Mouse (Mus musculus) liver, embryonic 14.5 days (tissue): ENCODE measurements at regions not wholly inside any gene's neighbourhood (a gene's known extent, or its start where the extent isn't known, plus 50 kb on each side); places are given as distances from the start of the nearest gene placed in this dataset.

Source experiments
- ATAC-seq: fragments of 200-750 bp; cut with Nextera tagmentation; 2 replicates; pipeline ENCODE4 v1.8.0; 2017; ENCODE audit warnings: moderate number of reproducible peaks, mild to moderate bottlenecking, moderate library complexity; ENCODE audit not compliant: insufficient read depth
- DNase-seq, 3 experiments: peaks; one replicate each; pipeline ENCODE4 v3.0.0-alpha.2; 2012 to 2013; ENCODE audit warnings: low read depth in 3 of 3, low spot score in 3 of 3
- H3K27ac ChIP-seq: fragments of 300-500 bp; sonication (generic); 2 replicates; pipeline ENCODE4 v1.5.1; 2014; ENCODE audit warnings: moderate library complexity, mild to moderate bottlenecking, control low read depth, inconsistent platforms
- H3K27me3 ChIP-seq: fragments of 300-500 bp; sonication (generic); 2 replicates; pipeline ENCODE4 v1.6.1; 2014; ENCODE audit warnings: mild to moderate bottlenecking, low read length, moderate library complexity; ENCODE audit not compliant: control insufficient read depth, insufficient read depth
- H3K36me3 ChIP-seq: fragments of 300-500 bp; sonication (generic); replicated peaks from 2 replicates; pipeline ENCODE4 v1.6.1; 2014; ENCODE audit warnings: low read depth; ENCODE audit not compliant: control insufficient read depth, insufficient read depth
- H3K4me1 ChIP-seq, 2 experiments: fragments of 200-500 bp in 1 of 2; fragments of 300-500 bp in 1 of 2; sonication (generic) in 1 of 2; replicated peaks; 2 replicates each; pipeline ENCODE4 v1.6.1; 2012 to 2014; ENCODE audit warnings: antibody characterized with exemption in 1 of 2, inconsistent platforms in 1 of 2, low read length in 1 of 2; ENCODE audit not compliant: control insufficient read depth in 2 of 2, insufficient read depth in 2 of 2
- H3K4me2 ChIP-seq: fragments of 300-500 bp; sonication (generic); 2 replicates; pipeline ENCODE4 v1.6.1; 2014; ENCODE audit warnings: low read depth, mild to moderate bottlenecking, control low read depth, moderate library complexity
- H3K4me3 ChIP-seq, 2 experiments: fragments of 200-500 bp in 1 of 2; fragments of 300-500 bp in 1 of 2; sonication (generic) in 1 of 2; 2 replicates each; pipeline ENCODE4 v1.5.1; 2012 to 2014; ENCODE audit warnings: low read depth in 2 of 2, low read length in 2 of 2, mild to moderate bottlenecking in 2 of 2, control low read depth in 1 of 2, inconsistent platforms in 1 of 2, moderate library complexity in 1 of 2; ENCODE audit not compliant: insufficient read depth in 1 of 2
- H3K9ac ChIP-seq: fragments of 300-500 bp; sonication (generic); replicated peaks from 2 replicates; pipeline ENCODE4 v1.6.1; 2014; ENCODE audit warnings: mild to moderate bottlenecking, control low read depth, moderate library complexity
- H3K9me3 ChIP-seq: fragments of 300-500 bp; sonication (generic); 2 replicates; pipeline ENCODE4 v1.6.1; 2016; ENCODE audit warnings: low read length, mixed read lengths; ENCODE audit not compliant: control insufficient read depth
- CTCF ChIP-seq: IDR thresholded peaks from 2 replicates; pipeline ENCODE4 v1.5.1; 2016; ENCODE audit warnings: antibody characterized with exemption, low read depth, control low read depth
- EP300 ChIP-seq: IDR thresholded peaks from 2 replicates; pipeline ENCODE4 v1.6.1; 2016; ENCODE audit warnings: antibody characterized with exemption, low read depth
- WGBS: fragments of 180-500 bp; shearing (Covaris S2); extraction: QIAGEN DNeasy Blood & Tissue Kit; methylation state at CpG from one replicate; pipeline ENCODE4 v1.1.7; 2014; ENCODE audit not compliant: insufficient replicate concordance; 5-methylcytosine and 5-hydroxymethylcytosine counted together

DNA sequence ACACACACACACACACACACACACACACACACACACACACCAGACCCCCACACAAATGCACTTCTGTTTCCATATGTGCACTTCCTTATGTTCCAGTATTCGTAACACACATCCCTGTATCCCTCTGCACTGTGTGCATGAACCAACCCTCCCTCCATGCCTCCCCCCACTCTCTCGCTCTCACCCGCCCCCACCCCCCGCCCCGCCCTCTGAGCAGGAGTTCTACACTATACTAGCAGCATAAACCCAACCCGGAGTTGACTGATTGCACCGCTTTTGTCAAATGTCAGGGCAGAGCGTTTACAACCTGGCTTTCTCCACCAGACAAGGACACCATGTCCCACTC lies 81.5 kb upstream of the Zmiz1 start:
- peak overlapping the region in 1 of 2 experiments; percentile 46; a peak in 2 of 4 replicates for H3K4me3 ChIP-seq
- DNase-seq (no peak), ATAC-seq (0 out of 2 replicates have a peak, but pooled peaks have one; percentile 27)
- H3K36me3 ChIP-seq: no peaks in the 10 kb centered on the region
- H3K4me1 ChIP-seq: peaks cover 0 to 10% of the 10 kb centered on the region in 2 experiments; a peak in 2 of 4 replicates
- WGBS: 14% methylated on average over 8 of the region's 8 CpGs
- H3K9ac ChIP-seq: no peak overlapping the region
- H3K27me3 ChIP-seq: peaks cover 22% of the 10 kb centered on the region
- H3K9me3 ChIP-seq: no peaks in the 10 kb centered on the region
- H3K27ac ChIP-seq: no peak overlapping the region
- H3K4me2 ChIP-seq: peak overlapping the region; percentile 59
- no peak for TF ChIP-seq EP300
- TF ChIP-seq CTCF: no peak

DNA sequence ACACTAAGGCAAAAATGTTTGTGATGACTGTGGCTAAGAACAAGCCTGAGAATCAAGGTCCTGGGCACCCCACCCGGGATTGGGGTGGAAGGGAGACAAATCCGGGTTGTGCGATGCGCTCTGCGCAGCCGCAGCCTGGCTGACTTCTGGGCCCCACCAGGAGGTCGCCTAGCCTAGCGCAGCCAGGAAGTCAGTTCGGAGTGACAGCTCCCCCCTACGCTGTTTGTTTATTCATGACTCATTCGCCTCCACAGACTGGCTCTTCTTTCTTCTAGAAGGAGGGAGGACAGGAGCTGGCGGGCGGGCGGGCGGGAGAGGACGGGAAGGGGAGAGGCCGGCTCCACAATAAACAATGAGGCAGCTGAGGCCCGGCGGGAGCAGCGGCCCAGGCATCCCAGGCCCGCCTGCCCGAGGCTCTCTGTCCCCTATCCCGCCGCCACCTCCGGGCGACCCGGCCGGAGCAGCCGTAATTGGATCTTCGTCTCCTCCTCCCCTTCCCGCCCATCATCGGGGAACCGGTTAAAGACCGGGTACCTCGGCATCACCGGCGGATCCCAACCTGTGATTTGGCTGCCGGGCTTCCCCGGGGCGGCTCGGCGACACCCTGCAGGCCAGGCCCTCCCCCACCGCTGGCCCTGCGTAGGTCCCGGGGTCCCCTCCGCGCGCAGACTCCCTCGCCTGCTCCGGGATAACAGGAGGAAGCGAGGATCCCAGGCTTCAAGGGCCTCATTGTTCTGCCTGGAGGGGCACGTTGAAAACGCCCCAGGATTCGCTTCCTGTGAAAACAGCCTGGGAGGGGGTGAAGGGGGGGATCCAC lies 80.9 kb upstream of the Zmiz1 start:
- no peaks in the 10 kb centered on the region for H3K36me3 ChIP-seq
- peaks cover 22% of the 10 kb centered on the region for H3K27me3 ChIP-seq
- TF ChIP-seq CTCF (no peak), EP300 (no peak)
- peaks cover 0 to 10% of the 10 kb centered on the region in 2 experiments; a peak in 2 of 4 replicates for H3K4me1 ChIP-seq
- ATAC-seq (peak; percentile 77), DNase-seq (peak in 1 of 3 experiments; percentile 30)
- whole genome bisulfite sequencing: under 1% methylated on average over 53 of the region's 54 CpGs
- no peaks in the 10 kb centered on the region for H3K9me3 ChIP-seq
- H3K4me2 ChIP-seq: peak overlapping the region; percentile 59
- no peak overlapping the region; the same call in 1 of the 2 replicates for H3K9ac ChIP-seq
- H3K27ac ChIP-seq: no peak overlapping the region
- peak overlapping the region; percentile 37 to 46 for H3K4me3 ChIP-seq

DNA sequence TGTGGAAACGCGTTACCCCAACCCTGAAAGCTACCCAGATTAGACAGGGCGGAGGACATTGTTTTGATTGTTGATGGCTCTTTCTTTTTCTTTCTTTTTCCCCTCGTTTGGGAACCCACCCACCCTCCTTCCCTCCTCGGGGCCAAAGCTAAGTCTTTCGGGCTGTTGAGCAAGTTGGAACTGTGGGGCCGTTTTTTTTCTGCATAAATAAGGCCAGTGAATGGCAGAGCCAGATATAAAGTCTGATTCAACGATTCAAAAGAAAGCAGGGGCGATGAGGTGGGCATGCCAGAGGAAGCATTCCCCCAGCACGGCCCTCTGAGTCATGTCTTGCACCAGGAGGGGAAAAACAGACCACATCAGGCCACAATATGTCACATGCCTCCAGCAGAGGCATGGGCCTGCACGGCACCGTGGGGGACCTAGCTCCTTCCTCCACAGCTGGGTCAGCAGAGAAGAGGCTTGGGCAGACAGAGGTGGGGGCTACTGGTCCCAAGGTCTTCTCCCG lies 80.2 kb upstream of the Zmiz1 start:
- Histone ChIP-seq H3K27ac (no peak overlapping the region), H3K27me3 (peaks cover 22% of the 10 kb centered on the region), H3K9ac (no peak overlapping the region; the same call in 1 of the 2 replicates), H3K36me3 (no peaks in the 10 kb centered on the region), H3K4me1 (peaks cover 0 to 10% of the 10 kb centered on the region in 2 experiments; a peak in 2 of 4 replicates), H3K4me2 (peak overlapping the region; percentile 59), H3K9me3 (no peaks in the 10 kb centered on the region), H3K4me3 (peak overlapping the region; percentile 37 to 42)
- 4% methylated on average over 13 of the region's 13 CpGs for WGBS
- TF ChIP-seq EP300 (no peak), CTCF (no peak)
- ATAC-seq: no peak
- DNase-seq: no peak

DNA sequence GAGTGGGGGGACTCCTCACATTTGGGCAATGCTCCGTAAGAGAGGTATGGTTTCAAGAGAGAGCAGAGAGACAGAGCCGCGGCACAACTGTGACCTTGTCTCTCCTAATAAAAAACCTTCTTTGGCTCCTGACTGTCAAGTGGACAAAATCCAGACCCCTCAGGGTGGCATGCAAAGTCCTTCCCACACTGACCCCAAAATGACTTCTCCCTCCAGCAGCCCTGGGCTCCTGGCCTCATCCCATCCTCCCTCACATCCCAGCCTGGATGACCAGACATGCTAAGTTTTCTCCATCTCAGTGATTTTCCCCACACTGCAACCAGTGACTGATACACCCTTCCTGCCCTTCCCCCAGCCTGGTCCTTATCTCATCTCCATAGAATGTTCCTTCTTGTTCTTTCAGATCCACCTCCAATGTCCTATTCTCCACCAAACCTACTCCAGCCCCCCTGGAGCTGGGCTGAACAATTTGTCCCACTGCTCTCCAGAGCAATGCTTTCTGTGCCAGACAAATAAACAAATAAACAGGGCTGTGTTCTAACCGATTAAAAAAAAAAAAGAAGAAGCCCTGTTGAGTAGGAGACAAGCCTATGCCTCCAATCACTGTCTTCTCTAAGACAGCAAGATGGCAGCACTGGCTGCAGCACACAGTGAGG lies 75.7 kb upstream of the Zmiz1 start:
- DNase-seq (no peak), ATAC-seq (no peak)
- TF ChIP-seq EP300: no peak
- TF ChIP-seq CTCF: no peak
- Histone ChIP-seq H3K4me1 (peaks cover 0 to 4% of the 10 kb centered on the region in 2 experiments; a peak in 2 of 4 replicates), H3K4me2 (no peak overlapping the region), H3K27ac (no peak overlapping the region), H3K36me3 (no peaks in the 10 kb centered on the region), H3K4me3 (no peak overlapping the region), H3K9ac (no peak overlapping the region), H3K27me3 (peaks cover 11% of the 10 kb centered on the region), H3K9me3 (no peaks in the 10 kb centered on the region)
- 48% methylated on average over 4 of the region's 4 CpGs for WGBS

DNA sequence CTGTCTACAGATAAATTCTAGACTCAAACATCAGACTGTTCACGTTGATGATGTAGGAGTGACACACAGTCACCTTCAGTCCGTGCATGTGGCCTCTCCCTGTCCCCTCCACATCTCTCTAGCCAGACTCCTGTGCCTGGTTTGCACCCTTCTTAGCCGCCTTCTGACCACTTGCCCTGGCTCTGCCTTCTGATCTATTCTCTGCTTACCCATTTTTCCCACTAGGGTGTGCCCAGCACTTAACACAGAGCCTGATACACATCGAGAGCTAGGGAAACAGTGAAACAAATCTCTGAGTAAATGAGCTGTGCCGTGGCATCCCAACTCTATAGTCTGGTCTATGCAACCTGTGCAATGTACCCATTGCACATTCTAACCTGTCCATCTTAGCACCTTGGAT lies 73.3 kb upstream of the Zmiz1 start:
- ATAC-seq: no peak
- Histone ChIP-seq H3K9me3 (no peaks in the 10 kb centered on the region), H3K4me3 (no peak overlapping the region), H3K4me1 (0 out of 4 replicates have a peak, but pooled peaks cover 0 to 2% of the 10 kb centered on the region in 2 experiments), H3K27ac (no peak overlapping the region), H3K4me2 (no peak overlapping the region), H3K9ac (no peak overlapping the region), H3K36me3 (no peaks in the 10 kb centered on the region), H3K27me3 (no peaks in the 10 kb centered on the region)
- WGBS: 47% methylated on average over 5 of the region's 5 CpGs
- no peak for TF ChIP-seq EP300
- peak; percentile 20; the same call in 1 of the 2 replicates for TF ChIP-seq CTCF
- DNase-seq: no peak
